In the genomic region with DNA sequence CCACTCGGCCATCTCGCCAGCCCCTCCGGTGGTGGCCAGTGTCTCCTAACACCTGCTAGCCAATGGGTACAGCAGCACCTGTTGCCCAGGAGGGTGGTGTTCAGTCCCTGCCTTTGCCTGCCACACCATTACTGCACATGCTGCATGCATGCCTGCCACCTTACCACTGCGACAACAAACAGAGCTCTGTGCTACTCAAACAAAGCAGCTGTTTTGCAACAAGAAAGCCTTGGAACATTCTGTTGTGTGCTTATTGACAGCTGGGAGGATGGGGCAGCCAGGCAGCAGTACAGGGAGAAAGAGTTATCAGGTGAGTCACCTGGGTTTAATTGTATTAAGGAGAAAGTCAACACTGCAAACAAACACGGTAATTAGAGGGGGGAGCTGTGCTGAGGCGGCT, we compare ENCODE assay signal across 28 mouse cellular contexts.
A peak's percentile ranks its signal among the peaks of the same experiment; 100 is the strongest.
DNase-seq lines count a peak whose midpoint lies in the region; ATAC-seq and TF ChIP-seq lines count a peak whose summit lies in the region.
"Had no signal": no experiment of that assay in that cellular context is flagged by ENCODE, and none has a peak within 500 bp of the region (broad histone marks: within the 10 kb centered on the region; RNA-seq: fewer than 3 reads in every experiment).

No protein-coding gene starts in this region.

- H3K4me2 ChIP-seq in liver, embryonic 15.5 days: no peak overlapping the region
- no peak overlapping the region for H3K4me2 ChIP-seq in liver, embryonic 11.5 days
- H3K4me2 ChIP-seq in liver, postnatal 0 days (ENCODE audit: low read depth, low read length): no peak overlapping the region
- no peak overlapping the region for H3K4me2 ChIP-seq in stomach, embryonic 15.5 days
- H3K4me2 ChIP-seq: embryonic facial prominence, embryonic 13.5 days; heart, embryonic 12.5 days; hindbrain, embryonic 14.5 days; limb, embryonic 15.5 days; midbrain, embryonic 12.5 days had no signal

- H3K4me1 ChIP-seq in liver, embryonic 15.5 days (replicated peaks): 0 out of 2 replicates have a peak, but pooled peaks cover 12% of the 10 kb centered on the region
- H3K4me1 ChIP-seq in liver, embryonic 11.5 days (replicated peaks; ENCODE audit: control insufficient read depth, insufficient read depth, low read length): no peaks in the 10 kb centered on the region
- peaks cover 14% of the 10 kb centered on the region for H3K4me1 ChIP-seq in limb, embryonic 10.5 days
- H3K4me1 ChIP-seq in liver, postnatal 0 days (ENCODE audit: insufficient read depth): peaks cover 10% of the 10 kb centered on the region; the same call in 1 of the 2 replicates
- 0 out of 2 replicates have a peak, but pooled peaks cover 4% of the 10 kb centered on the region for H3K4me1 ChIP-seq in stomach, embryonic 15.5 days

- no peak overlapping the region for H3K9ac ChIP-seq in liver, embryonic 15.5 days
- no peak overlapping the region for H3K9ac ChIP-seq in liver, embryonic 11.5 days (ENCODE audit: low read depth, low read length)
- no peak overlapping the region for H3K9ac ChIP-seq in liver, postnatal 0 days (replicated peaks)
- H3K9ac ChIP-seq in stomach, embryonic 15.5 days: no peak overlapping the region
- H3K9ac ChIP-seq: embryonic facial prominence, embryonic 13.5 days; heart, embryonic 12.5 days; hindbrain, embryonic 14.5 days; limb, embryonic 15.5 days; midbrain, embryonic 12.5 days had no signal

- no peak for DNase-seq in liver, embryonic 11.5 days (ENCODE audit: low spot score)
- no peak for DNase-seq in limb, embryonic 10.5 days (ENCODE audit: low spot score)
- DNase-seq in liver, postnatal 0 days: peak; percentile 22
- DNase-seq in embryo, embryonic 9.5 days (ENCODE audit: extremely low spot score): no peak
- DNase-seq in gastrocnemius, adult 8-10 months (ENCODE audit: low spot score in 2 of 2): no peak
- DNase-seq: adrenal gland, adult 8-10 months; B cell, adult 2 months; cerebellum, adult 2 months; cerebellum, postnatal 25 days; gastrocnemius, adult 2 months; heart, adult 2 months; heart, postnatal 4 days; kidney, adult 2 months; layer of hippocampus, postnatal 36 days; left cerebral cortex, postnatal 4 days; thymus, postnatal 14 days had no signal

- no peaks in the 10 kb centered on the region for H3K27me3 ChIP-seq in liver, embryonic 15.5 days
- no peaks in the 10 kb centered on the region for H3K27me3 ChIP-seq in liver, embryonic 11.5 days (replicated peaks; ENCODE audit: control insufficient read depth, insufficient read depth, low read length)
- no peaks in the 10 kb centered on the region for H3K27me3 ChIP-seq in limb, embryonic 10.5 days (ENCODE audit: low read depth, poor library complexity, severe bottlenecking)
- H3K27me3 ChIP-seq in liver, postnatal 0 days (ENCODE audit: insufficient read depth, low read length): no peaks in the 10 kb centered on the region
- no peaks in the 10 kb centered on the region for H3K27me3 ChIP-seq in stomach, embryonic 15.5 days (replicated peaks)
- H3K27me3 ChIP-seq: embryonic facial prominence, embryonic 13.5 days; heart, embryonic 12.5 days; limb, embryonic 15.5 days; midbrain, embryonic 12.5 days had no signal

- TF ChIP-seq CTCF in liver, postnatal 0 days (IDR thresholded peaks at IDR 0.05; ENCODE audit: low read depth): no peak

- H3K36me3 ChIP-seq in liver, embryonic 15.5 days (replicated peaks): no peaks in the 10 kb centered on the region
- H3K36me3 ChIP-seq in liver, embryonic 11.5 days (ENCODE audit: control insufficient read depth, insufficient read depth, low read length): no peaks in the 10 kb centered on the region
- H3K36me3 ChIP-seq in limb, embryonic 10.5 days: no peaks in the 10 kb centered on the region
- H3K36me3 ChIP-seq in liver, postnatal 0 days (replicated peaks; ENCODE audit: insufficient read depth, low read length): no peaks in the 10 kb centered on the region
- 0 out of 2 replicates have a peak, but pooled peaks cover 3% of the 10 kb centered on the region for H3K36me3 ChIP-seq in stomach, embryonic 15.5 days
- H3K36me3 ChIP-seq: embryonic facial prominence, embryonic 13.5 days; heart, embryonic 12.5 days; limb, embryonic 15.5 days; midbrain, embryonic 12.5 days had no signal

- TF ChIP-seq EP300 in liver, postnatal 0 days (IDR thresholded peaks at IDR 0.05; ENCODE audit: low read depth): no peak

- no peaks in the 10 kb centered on the region for H3K9me3 ChIP-seq in liver, embryonic 15.5 days (replicated peaks)
- no peaks in the 10 kb centered on the region for H3K9me3 ChIP-seq in liver, embryonic 11.5 days (ENCODE audit: control insufficient read depth, low read length)
- H3K9me3 ChIP-seq in limb, embryonic 10.5 days (replicated peaks): no peaks in the 10 kb centered on the region
- H3K9me3 ChIP-seq in liver, postnatal 0 days (ENCODE audit: low read length): no peaks in the 10 kb centered on the region
- no peaks in the 10 kb centered on the region for H3K9me3 ChIP-seq in stomach, embryonic 15.5 days
- H3K9me3 ChIP-seq: embryonic facial prominence, embryonic 13.5 days; heart, embryonic 12.5 days; limb, embryonic 15.5 days; megakaryocyte, embryonic 14.5 days; midbrain, embryonic 12.5 days had no signal

- ATAC-seq in liver, embryonic 15.5 days (ENCODE audit: insufficient read depth): peak; percentile 67
- no peak for ATAC-seq in liver, embryonic 11.5 days (replicated peaks; ENCODE audit: low FRiP score)
- peak; percentile 76 for ATAC-seq in liver, postnatal 0 days
- peak; percentile 36; the same call in 1 of the 2 replicates for ATAC-seq in stomach, embryonic 15.5 days (ENCODE audit: insufficient read depth, low FRiP score, low read depth)
- ATAC-seq: forebrain, embryonic 16.5 days; inflammation-experienced regulatory T-cells, adult 6 months had no signal

- H3K4me3 ChIP-seq in liver, embryonic 15.5 days (replicated peaks): no peak overlapping the region
- no peak overlapping the region for H3K4me3 ChIP-seq in liver, embryonic 11.5 days (ENCODE audit: low read depth, low read length)
- no peak overlapping the region for H3K4me3 ChIP-seq in limb, embryonic 10.5 days
- no peak overlapping the region for H3K4me3 ChIP-seq in liver, postnatal 0 days (ENCODE audit: low read depth, low read length)
- no peak overlapping the region for H3K4me3 ChIP-seq in stomach, embryonic 15.5 days (replicated peaks)
- H3K4me3 ChIP-seq: embryonic facial prominence, embryonic 13.5 days; erythroblast, embryonic 14.5 days; gastrocnemius, adult 2 months; heart, adult 2 months; heart, embryonic 12.5 days; limb, embryonic 15.5 days; megakaryocyte, embryonic 14.5 days; midbrain, embryonic 12.5 days had no signal

- 58% methylated on average over 6 of the region's 6 CpGs for WGBS in liver, embryonic 15.5 days (ENCODE audit: insufficient replicate concordance)
- 74% methylated on average over 6 of the region's 6 CpGs for WGBS in liver, embryonic 11.5 days
- WGBS in limb, embryonic 10.5 days: 83% methylated on average over 6 of the region's 6 CpGs
- 51% methylated on average over 6 of the region's 6 CpGs for WGBS in liver, postnatal 0 days (ENCODE audit: insufficient replicate concordance)
- 63% methylated on average over 6 of the region's 6 CpGs for WGBS in stomach, embryonic 15.5 days

- H3K27ac ChIP-seq in liver, embryonic 15.5 days (replicated peaks): 0 out of 2 replicates have a peak overlapping the region, but pooled peaks have one; percentile 33
- no peak overlapping the region for H3K27ac ChIP-seq in liver, embryonic 11.5 days (ENCODE audit: low read depth, low read length)
- peak overlapping the region; percentile 19; the same call in 1 of the 2 replicates for H3K27ac ChIP-seq in limb, embryonic 10.5 days
- H3K27ac ChIP-seq in liver, postnatal 0 days (ENCODE audit: low read depth): peak overlapping the region; percentile 37; the same call in 1 of the 2 replicates
- H3K27ac ChIP-seq in stomach, embryonic 15.5 days: no peak overlapping the region
- H3K27ac ChIP-seq: embryonic facial prominence, embryonic 13.5 days; gastrocnemius, adult 2 months; heart, adult 2 months; hindbrain, embryonic 14.5 days; kidney, postnatal 0 days; limb, embryonic 15.5 days; midbrain, embryonic 12.5 days had no signal

Comparison
In these comparisons a context has a peak if more than half of its experiments do, and no peak if none do; other contexts are left out.
1. H3K27ac ChIP-seq: peak in liver, embryonic 15.5 days (single experiment), limb, embryonic 10.5 days (single experiment) and liver, postnatal 0 days (single experiment); none in liver, embryonic 11.5 days (single experiment) and stomach, embryonic 15.5 days (single experiment).